Mouse (Mus musculus) forebrain, embryonic 10.5 days (tissue): ENCODE data around the gene Mslnl. TPM values are rescaled to one million over a fixed set of nuclear protein-coding genes. Genes with fewer than 3 reads are reported as not detected.
"Not testable (repeated sequence)": the region's sequence is repeated elsewhere in the genome, so short reads cannot be mapped to it uniquely, and the experiment has no call there.

ENCODE experiments used
- DNase-seq: peaks from one replicate; pipeline ENCODE4 v3.0.0-alpha.2; 2017; ENCODE audit warnings: low spot score; ENCODE audit errors: extremely low spot score
- H3K27ac ChIP-seq: fragments of 300-500 bp; sonication (generic); 2 replicates; pipeline ENCODE4 v1.5.1; 2016; ENCODE audit warnings: mild to moderate bottlenecking
- H3K27me3 ChIP-seq: fragments of 300-500 bp; sonication (generic); 2 replicates; pipeline ENCODE4 v1.6.1; 2016; ENCODE audit warnings: mild to moderate bottlenecking; ENCODE audit not compliant: poor library complexity, severe bottlenecking
- H3K36me3 ChIP-seq: fragments of 300-500 bp; sonication (generic); replicated peaks from 2 replicates; pipeline ENCODE4 v1.6.1; 2016; ENCODE audit warnings: mild to moderate bottlenecking, moderate library complexity
- H3K4me1 ChIP-seq: fragments of 300-500 bp; sonication (generic); 2 replicates; pipeline ENCODE4 v1.6.1; 2016
- H3K4me3 ChIP-seq: fragments of 300-500 bp; sonication (generic); 2 replicates; pipeline ENCODE4 v1.5.1; 2016; ENCODE audit warnings: mild to moderate bottlenecking, moderate library complexity
- H3K9me3 ChIP-seq: fragments of 300-500 bp; sonication (generic); 2 replicates; pipeline ENCODE4 v1.6.1; 2016; ENCODE audit warnings: mild to moderate bottlenecking, moderate library complexity
- WGBS: fragments of 180-500 bp; shearing (Covaris S2); methylation state at CpG from one replicate; pipeline ENCODE4 v1.1.7; 2016; 5-methylcytosine and 5-hydroxymethylcytosine counted together
- polyA plus RNA-seq: library from polyadenylated mRNA; unstranded; fragments of >200 nt; fragmentation: Nextera tagmentation; extraction: Ambion mirVana; gene quantifications from 2 replicates; pipeline ENCODE4 v1.2.1, GENCODE M21; 2016

Mslnl gene
- polyA plus RNA-seq, 1 experiment from 2014 or later, result not detected

- Histone ChIP-seq H3K4me1 (peaks cover 38% of the 10 kb centered on the region), H3K9me3 (no peaks in the 10 kb centered on the region), H3K27ac (no peak overlapping the region), H3K27me3 (peaks cover 10% of the 10 kb centered on the region), H3K4me3 (no peak overlapping the region), H3K36me3 (peaks cover 75% of the 10 kb centered on the region)
- WGBS, result 95% methylated on average over 19 of the region's 19 CpGs
- no peak for DNase-seq
Measured at GRCm38 (mm10) chr17:25723470-25723869, 12.4 kb upstream of the Mslnl start.

GRCm38 (mm10) chr17:25723919-25724318 is 11.9 kb upstream of the Mslnl start:
- H3K4me3 ChIP-seq, result no peak overlapping the region
- H3K9me3 ChIP-seq, result no peaks in the 10 kb centered on the region
- DNase-seq, result no peak
- 80% methylated on average over 7 of the region's 7 CpGs for WGBS
- no peak overlapping the region for H3K27ac ChIP-seq
- H3K36me3 ChIP-seq, result peaks cover 74% of the 10 kb centered on the region
- peaks cover 41% of the 10 kb centered on the region for H3K4me1 ChIP-seq
- H3K27me3 ChIP-seq, result peaks cover 5% of the 10 kb centered on the region

- no peaks in the 10 kb centered on the region for H3K9me3 ChIP-seq
- H3K27ac ChIP-seq, result no peak overlapping the region
- 85% methylated on average over 6 of the region's 6 CpGs for WGBS
- DNase-seq, result no peak
- peaks cover 41% of the 10 kb centered on the region for H3K4me1 ChIP-seq
- H3K36me3 ChIP-seq, result peaks cover 71% of the 10 kb centered on the region
- H3K4me3 ChIP-seq, result no peak overlapping the region; the same call in 1 of the 2 replicates
- H3K27me3 ChIP-seq, result no peaks in the 10 kb centered on the region
Measured at GRCm38 (mm10) chr17:25725264-25725663, 10.6 kb upstream of the Mslnl start.

- H3K36me3 ChIP-seq, result peaks cover 59% of the 10 kb centered on the region
- peaks cover 45% of the 10 kb centered on the region for H3K4me1 ChIP-seq
- H3K9me3 ChIP-seq, result no peaks in the 10 kb centered on the region
- WGBS, result under 1% methylated on average over 37 of the region's 37 CpGs
- peak within 1 kb of the TSS; percentile 71 for H3K4me3 ChIP-seq
- peak within 1 kb of the TSS; percentile 88 for H3K27ac ChIP-seq
- DNase-seq, result peak; percentile 97
- no peaks in the 10 kb centered on the region for H3K27me3 ChIP-seq
Measured at GRCm38 (mm10) chr17:25727265-25728008, 8.4 kb upstream of the Mslnl start, which contains the start of the genes Chtf18 and Rpusd1. Gene Chtf18, minus strand, starts transcription at chr17:25727419. Gene Rpusd1, plus strand, starts transcription at chr17:25727670.

GRCm38 (mm10) chr17:25728009-25728270 is 7.9 kb upstream of the Mslnl start:
- Histone ChIP-seq H3K27ac (peak overlapping the region; percentile 88), H3K4me3 (peak overlapping the region; percentile 71), H3K9me3 (no peaks in the 10 kb centered on the region), H3K27me3 (no peaks in the 10 kb centered on the region), H3K36me3 (peaks cover 54% of the 10 kb centered on the region), H3K4me1 (peaks cover 46% of the 10 kb centered on the region)
- 24% methylated on average over 4 of the region's 4 CpGs for WGBS
- peak; percentile 35 for DNase-seq

- Histone ChIP-seq H3K4me3 (peak overlapping the region; percentile 1; the same call in 1 of the 2 replicates), H3K36me3 (peaks cover 24% of the 10 kb centered on the region), H3K4me1 (peaks cover 19% of the 10 kb centered on the region), H3K27ac (peak overlapping the region; percentile 56), H3K9me3 (no peaks in the 10 kb centered on the region), H3K27me3 (no peaks in the 10 kb centered on the region)
- DNase-seq, result peak; percentile 92
- WGBS, result 24% methylated on average over 2 of the region's 2 CpGs
Measured at GRCm38 (mm10) chr17:25732082-25732481, 3.8 kb upstream of the Mslnl start.

- Histone ChIP-seq H3K4me1 (peaks cover 4% of the 10 kb centered on the region), H3K4me3 (no peak overlapping the region), H3K27me3 (no peaks in the 10 kb centered on the region), H3K27ac (no peak overlapping the region), H3K9me3 (no peaks in the 10 kb centered on the region), H3K36me3 (peaks cover 10% of the 10 kb centered on the region)
- WGBS, result 87% methylated on average over 5 of the region's 5 CpGs
- no peak for DNase-seq
Measured at GRCm38 (mm10) chr17:25735246-25735645, 596 bp upstream of the Mslnl start.

- H3K36me3 ChIP-seq, result no peaks in the 10 kb centered on the region
- no peak overlapping the region for H3K4me3 ChIP-seq
- H3K27me3 ChIP-seq, result peaks cover 5% of the 10 kb centered on the region; the same call in 1 of the 2 replicates
- H3K27ac ChIP-seq, result no peak overlapping the region
- WGBS, result 82% methylated on average over 7 of the region's 7 CpGs
- no peaks in the 10 kb centered on the region for H3K9me3 ChIP-seq
- no peaks in the 10 kb centered on the region for H3K4me1 ChIP-seq
- no peak for DNase-seq
Measured at GRCm38 (mm10) chr17:25738861-25739260, 3.0 kb downstream of the Mslnl start.

GRCm38 (mm10) chr17:25741471-25741870 is 5.6 kb downstream of the Mslnl start:
- H3K27ac ChIP-seq, H3K27me3 ChIP-seq, H3K4me1 ChIP-seq, H3K36me3 ChIP-seq, H3K4me3 ChIP-seq, DNase-seq, H3K9me3 ChIP-seq: not testable (repeated sequence)
- WGBS, result 77% methylated on average over 12 of the region's 12 CpGs

- H3K27me3 ChIP-seq, result peaks cover 5% of the 10 kb centered on the region; the same call in 1 of the 2 replicates
- no peak overlapping the region for H3K27ac ChIP-seq
- 95% methylated on average over 9 of the region's 9 CpGs for WGBS
- H3K4me3 ChIP-seq, result no peak overlapping the region
- H3K9me3 ChIP-seq, result no peaks in the 10 kb centered on the region
- no peak for DNase-seq
- H3K36me3 ChIP-seq, result no peaks in the 10 kb centered on the region
- peaks cover 5% of the 10 kb centered on the region; the same call in 1 of the 2 replicates for H3K4me1 ChIP-seq
Measured at GRCm38 (mm10) chr17:25743831-25744230, 8.0 kb downstream of the Mslnl start.

GRCm38 (mm10) chr17:25744311-25744710 is 8.5 kb downstream of the Mslnl start:
- WGBS, result 83% methylated on average over 10 of the region's 10 CpGs
- peaks cover 5% of the 10 kb centered on the region; the same call in 1 of the 2 replicates for H3K4me1 ChIP-seq
- no peak overlapping the region for H3K4me3 ChIP-seq
- DNase-seq, result no peak
- H3K36me3 ChIP-seq, result no peaks in the 10 kb centered on the region
- no peak overlapping the region for H3K27ac ChIP-seq
- no peaks in the 10 kb centered on the region for H3K9me3 ChIP-seq
- H3K27me3 ChIP-seq, result peaks cover 5% of the 10 kb centered on the region; the same call in 1 of the 2 replicates

- H3K4me3 ChIP-seq, result no peak overlapping the region
- no peak for DNase-seq
- no peaks in the 10 kb centered on the region for H3K9me3 ChIP-seq
- H3K27ac ChIP-seq, result no peak overlapping the region
- H3K36me3 ChIP-seq, result no peaks in the 10 kb centered on the region
- peaks cover 5% of the 10 kb centered on the region; the same call in 1 of the 2 replicates for H3K4me1 ChIP-seq
- WGBS, result 93% methylated on average over 4 of the region's 4 CpGs
- peaks cover under 1% of the 10 kb centered on the region; the same call in 1 of the 2 replicates for H3K27me3 ChIP-seq
Measured at GRCm38 (mm10) chr17:25748238-25748637, 12.4 kb downstream of the Mslnl start.

GRCm38 (mm10) chr17:25749314-25749713 is 13.5 kb downstream of the Mslnl start:
- DNase-seq, result no peak
- no peaks in the 10 kb centered on the region for H3K36me3 ChIP-seq
- 86% methylated on average over 6 of the region's 6 CpGs for WGBS
- H3K4me1 ChIP-seq, result peaks cover 9% of the 10 kb centered on the region; the same call in 1 of the 2 replicates
- no peak overlapping the region for H3K4me3 ChIP-seq
- no peaks in the 10 kb centered on the region for H3K9me3 ChIP-seq
- H3K27ac ChIP-seq, result no peak overlapping the region
- H3K27me3 ChIP-seq, result 0 out of 2 replicates have a peak, but pooled peaks cover 2% of the 10 kb centered on the region
